Mouse (Mus musculus): Measurements from ENCODE around the gene Ccr5.

Ccr5 gene

DNA sequence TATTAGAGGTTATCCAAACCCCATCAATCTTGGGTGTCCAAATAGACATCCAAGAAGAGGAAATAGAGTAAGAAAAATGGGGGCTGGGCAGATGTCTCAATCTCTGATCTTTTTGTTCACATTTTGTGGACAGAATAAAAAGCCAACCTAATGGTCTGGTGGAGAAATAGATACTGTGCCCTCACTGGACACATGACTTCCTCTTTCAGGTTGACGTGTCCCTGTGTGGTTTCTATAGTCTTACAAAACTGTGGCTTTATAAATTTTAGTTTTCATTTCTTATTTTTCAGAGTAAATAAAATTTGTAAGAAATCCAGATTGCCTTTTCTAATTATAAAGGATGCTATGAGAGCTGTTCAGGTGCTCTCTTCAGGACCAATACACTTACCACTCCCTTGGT lies 22.3 kb downstream of the Ccr5 start:
- DNase-seq, result no peak

DNA sequence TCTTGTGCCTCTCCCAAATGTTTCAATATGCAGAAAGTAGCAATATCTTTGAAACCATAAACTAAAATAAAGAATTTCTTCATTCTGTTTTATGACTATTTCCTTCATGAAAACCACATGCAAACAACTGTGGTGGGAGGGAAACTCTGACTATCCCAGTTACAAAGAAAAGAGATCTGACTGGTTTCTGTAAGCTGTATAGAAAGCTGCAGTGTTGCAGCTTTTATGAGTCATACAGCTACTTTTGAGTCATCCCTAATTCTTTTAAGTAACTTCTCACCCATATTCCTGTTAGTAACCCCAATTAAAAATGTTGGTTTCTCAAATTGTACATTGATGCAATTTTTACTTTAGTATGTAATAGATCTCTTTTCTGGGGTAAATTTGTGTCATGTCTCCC lies 25.0 kb downstream of the Ccr5 start:
- no peak for DNase-seq
